In the genomic region with DNA sequence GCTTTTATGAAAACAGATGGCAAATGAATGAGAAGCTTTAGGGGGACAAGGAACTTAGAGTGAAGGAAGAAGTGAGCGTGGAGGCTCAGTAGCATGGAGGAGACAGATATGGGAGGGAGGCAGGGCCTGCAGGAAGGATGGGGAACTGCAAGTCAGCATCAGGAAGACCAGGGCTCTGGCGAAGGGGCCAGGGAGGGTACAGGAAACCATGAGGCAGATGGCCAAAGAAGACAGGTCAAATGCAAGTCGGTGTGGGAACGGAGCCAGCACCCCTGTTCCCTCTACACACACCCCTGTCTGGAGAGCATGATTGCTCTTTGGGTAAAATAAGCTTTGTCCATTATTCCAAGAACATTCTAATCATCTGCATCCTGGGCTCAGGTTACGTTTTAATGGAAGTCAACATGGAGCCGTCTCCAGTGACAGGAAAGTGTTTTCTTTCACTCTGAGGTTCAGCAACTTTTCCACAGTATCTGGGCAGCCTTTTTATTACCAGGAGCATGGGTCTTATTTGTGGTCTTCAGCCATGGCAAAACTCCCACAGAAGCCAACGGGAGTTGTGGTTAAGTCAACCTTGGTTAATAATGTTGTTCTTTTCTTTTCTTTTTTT, we compare ENCODE assay signal across 8 mouse cellular contexts.
DNase-seq lines count a peak whose midpoint lies in the region; ATAC-seq lines count a peak whose summit lies in the region.

No protein-coding gene starts in this region.

- H3K4me3 ChIP-seq in limb, embryonic 13.5 days, result no peak overlapping the region
- no peak overlapping the region for H3K4me3 ChIP-seq in limb, embryonic 10.5 days

- ATAC-seq in limb, embryonic 13.5 days (ENCODE audit: low FRiP score, low read depth), result peak; percentile 28; the same call in 1 of the 2 replicates
- peak; percentile 79; the same call in 1 of the 2 replicates for ATAC-seq in megakaryocyte-erythroid progenitor cell, adult 5-6 weeks (replicated peaks; ENCODE audit: low FRiP score, low TSS enrichment, poor library complexity, severe bottlenecking)

- no peak overlapping the region for H3K27ac ChIP-seq in limb, embryonic 13.5 days
- H3K27ac ChIP-seq in limb, embryonic 10.5 days, result no peak overlapping the region

- H3K9ac ChIP-seq in limb, embryonic 13.5 days, result no peak overlapping the region

- H3K27me3 ChIP-seq in limb, embryonic 13.5 days, result no peaks in the 10 kb centered on the region
- no peaks in the 10 kb centered on the region for H3K27me3 ChIP-seq in limb, embryonic 10.5 days (ENCODE audit: low read depth, poor library complexity, severe bottlenecking)

- WGBS in limb, embryonic 13.5 days, result 56% methylated on average over 7 of the region's 7 CpGs
- WGBS in limb, embryonic 10.5 days, result 76% methylated on average over 7 of the region's 7 CpGs

- DNase-seq in limb, embryonic 10.5 days (ENCODE audit: low spot score), result no peak
- peak; percentile 8 for DNase-seq in embryo, embryonic 10.5 days (ENCODE audit: low spot score)
- peak; percentile 7 to 10 for DNase-seq in layer of hippocampus, adult 8-10 months (ENCODE audit: low spot score in 2 of 2)
- DNase-seq in spleen, adult 18-20 months, result no peak
- no peak for DNase-seq in spleen, adult 12 weeks (ENCODE audit: low spot score)
- DNase-seq in T-cell, adult 2 months (ENCODE audit: low spot score), result no peak

- H3K36me3 ChIP-seq in limb, embryonic 13.5 days, result no peaks in the 10 kb centered on the region
- H3K36me3 ChIP-seq in limb, embryonic 10.5 days, result no peaks in the 10 kb centered on the region

- no peaks in the 10 kb centered on the region for H3K9me3 ChIP-seq in limb, embryonic 13.5 days
- no peaks in the 10 kb centered on the region for H3K9me3 ChIP-seq in limb, embryonic 10.5 days (replicated peaks)

- peaks cover 9% of the 10 kb centered on the region for H3K4me1 ChIP-seq in limb, embryonic 13.5 days
- peaks cover 5% of the 10 kb centered on the region for H3K4me1 ChIP-seq in limb, embryonic 10.5 days

- no peak overlapping the region for H3K4me2 ChIP-seq in limb, embryonic 13.5 days (replicated peaks)

Comparison
In these comparisons a context has a peak if more than half of its experiments do, and no peak if none do; other contexts are left out.
1. DNase-seq: peak in embryo, embryonic 10.5 days (single experiment) and layer of hippocampus, adult 8-10 months (2 of 2); none in limb, embryonic 10.5 days (single experiment), spleen, adult 18-20 months (0 of 2), spleen, adult 12 weeks (single experiment) and T-cell, adult 2 months (single experiment).